Mouse (Mus musculus) ES-E14 (cell line): ENCODE data around the gene Retreg3.

Source experiments
- CHD2 ChIP-seq: IDR thresholded peaks from 2 replicates; pipeline ENCODE4 v1.6.1; 2014; ENCODE audit warnings: mild to moderate bottlenecking, low read depth, low read length, inconsistent platforms
- HCFC1 ChIP-seq: IDR thresholded peaks from 2 replicates; pipeline ENCODE4 v1.6.1; 2012; ENCODE audit warnings: low read length, inconsistent platforms, borderline replicate concordance; ENCODE audit not compliant: insufficient read depth
- MAFK ChIP-seq: IDR thresholded peaks from 2 replicates; pipeline ENCODE4 v1.6.1; 2014; ENCODE audit warnings: mild to moderate bottlenecking, low read depth, low read length, inconsistent platforms; ENCODE audit not compliant: insufficient read depth
- ZC3H11A ChIP-seq: IDR thresholded peaks from 2 replicates; pipeline ENCODE4 v1.6.1; 2012; ENCODE audit warnings: low read depth, mild to moderate bottlenecking, inconsistent platforms, low read length, borderline replicate concordance
- ZNF384 ChIP-seq: IDR thresholded peaks from 2 replicates; pipeline ENCODE4 v1.6.1; 2012; ENCODE audit warnings: low read depth, low read length, inconsistent platforms

GRCm38 (mm10) chr11:101085617-101086322 lies 33.9 kb downstream of the Retreg3 start:
- TF ChIP-seq MAFK (no peak), ZC3H11A (no peak), CHD2 (no peak), ZNF384 (no peak), HCFC1 (no peak)
